9 mouse cellular contexts compared by ENCODE assay signal in the genomic region with DNA sequence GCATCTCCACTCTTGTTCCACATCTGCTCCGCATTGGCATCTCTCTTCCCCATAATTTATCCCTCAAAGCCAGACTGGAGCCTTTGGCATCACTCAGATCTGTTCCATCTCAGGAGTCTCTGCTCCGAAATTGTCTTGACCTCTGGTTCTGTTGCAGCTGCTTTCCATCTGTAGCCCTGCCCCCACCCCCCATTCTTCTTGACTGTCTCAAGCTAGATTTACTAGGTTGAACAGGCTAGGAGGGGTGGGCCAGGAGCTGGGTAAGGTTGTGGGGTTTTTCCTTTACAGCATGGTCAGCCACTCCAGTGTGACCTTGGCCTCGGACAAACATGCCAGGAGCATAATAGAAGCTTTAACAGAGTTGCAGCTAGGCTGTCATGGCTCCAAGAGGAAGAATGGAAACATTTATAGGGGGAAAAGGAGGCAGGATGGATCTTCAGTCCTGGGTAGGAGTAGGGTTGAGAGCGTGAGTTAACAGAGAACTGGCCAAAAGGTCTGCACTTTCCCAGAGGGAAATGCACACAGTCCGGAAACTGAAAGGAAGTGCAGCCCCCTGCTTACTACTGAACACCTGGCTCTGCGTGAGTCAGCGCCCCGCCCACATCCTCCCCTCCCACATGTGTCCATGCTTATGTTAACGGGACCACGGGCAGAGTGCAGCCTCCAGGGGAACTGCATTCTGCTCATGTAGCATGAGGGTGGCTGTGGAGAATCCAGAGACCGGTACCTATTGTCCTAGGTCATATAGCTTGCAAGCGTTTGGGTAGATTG. TPM values are rescaled to one million over a fixed set of nuclear protein-coding genes. Genes with fewer than 3 reads are reported as not detected.
DNase-seq lines count a peak whose midpoint lies in the region; ATAC-seq lines count a peak whose summit lies in the region.
"Had no signal": no experiment of that assay in that cellular context is flagged by ENCODE, and none has a peak within 500 bp of the region (broad histone marks: within the 10 kb centered on the region; RNA-seq: fewer than 3 reads in every experiment).

No protein-coding gene starts in this region.

- no peak overlapping the region for H3K4me3 ChIP-seq in hindbrain, embryonic 16.5 days (ENCODE audit: low read length)
- no peak overlapping the region for H3K4me3 ChIP-seq in hindbrain, embryonic 14.5 days (replicated peaks; ENCODE audit: low read length)
- H3K4me3 ChIP-seq: liver, embryonic 13.5 days had no signal

- 56% methylated on average over 12 of the region's 12 CpGs for WGBS in hindbrain, embryonic 16.5 days
- 62% methylated on average over 12 of the region's 12 CpGs for WGBS in hindbrain, embryonic 14.5 days

- H3K36me3 ChIP-seq in hindbrain, embryonic 16.5 days (ENCODE audit: control insufficient read depth, insufficient read depth, low read length) = no peaks in the 10 kb centered on the region
- H3K36me3 ChIP-seq in hindbrain, embryonic 14.5 days (replicated peaks; ENCODE audit: control insufficient read depth, insufficient read depth) = no peaks in the 10 kb centered on the region
- H3K36me3 ChIP-seq: liver, embryonic 13.5 days had no signal

- DNase-seq in hindbrain, embryonic 14.5 days (ENCODE audit: low spot score) = no peak
- peak; percentile 56 for DNase-seq in ES-CJ7 (ENCODE audit: low read depth, low spot score)
- DNase-seq in mesoderm, embryonic 11.5 days (ENCODE audit: low read depth, low spot score) = peak; percentile 71
- DNase-seq in left cerebral cortex, adult 11 months (ENCODE audit: low spot score) = no peak
- DNase-seq in Muller cell, postnatal 12 days (ENCODE audit: inconsistent ontology term) = no peak
- DNase-seq: liver, embryonic 13.5 days had no signal

- no peak overlapping the region for H3K4me2 ChIP-seq in hindbrain, embryonic 16.5 days (ENCODE audit: low read length)
- no peak overlapping the region for H3K4me2 ChIP-seq in hindbrain, embryonic 14.5 days (replicated peaks)
- H3K4me2 ChIP-seq: liver, embryonic 13.5 days had no signal

- H3K27ac ChIP-seq in hindbrain, embryonic 16.5 days (ENCODE audit: low read depth, low read length) = no peak overlapping the region
- H3K27ac ChIP-seq in hindbrain, embryonic 14.5 days = no peak overlapping the region
- H3K27ac ChIP-seq: liver, embryonic 13.5 days had no signal

- peaks cover 3% of the 10 kb centered on the region; the same call in 1 of the 2 replicates for H3K4me1 ChIP-seq in hindbrain, embryonic 16.5 days (ENCODE audit: control insufficient read depth, insufficient read depth, low read depth, low read length)
- H3K4me1 ChIP-seq in hindbrain, embryonic 14.5 days (replicated peaks; ENCODE audit: control insufficient read depth, insufficient read depth, low read length) = no peaks in the 10 kb centered on the region
- H3K4me1 ChIP-seq: liver, embryonic 13.5 days had no signal

- H3K9ac ChIP-seq in hindbrain, embryonic 16.5 days (ENCODE audit: low read depth, low read length) = no peak overlapping the region
- H3K9ac ChIP-seq in hindbrain, embryonic 14.5 days = no peak overlapping the region
- H3K9ac ChIP-seq: liver, embryonic 13.5 days had no signal

- H3K27me3 ChIP-seq in hindbrain, embryonic 16.5 days (replicated peaks; ENCODE audit: control insufficient read depth, insufficient read depth, low read length) = no peaks in the 10 kb centered on the region
- H3K27me3 ChIP-seq in hindbrain, embryonic 14.5 days (ENCODE audit: control insufficient read depth, insufficient read depth, low read length) = no peaks in the 10 kb centered on the region
- H3K27me3 ChIP-seq: liver, embryonic 13.5 days had no signal

- no peaks in the 10 kb centered on the region for H3K9me3 ChIP-seq in hindbrain, embryonic 16.5 days (ENCODE audit: control insufficient read depth, low read length)
- no peaks in the 10 kb centered on the region for H3K9me3 ChIP-seq in hindbrain, embryonic 14.5 days (ENCODE audit: control insufficient read depth, low read length)
- H3K9me3 ChIP-seq: liver, embryonic 13.5 days had no signal

- peak; percentile 17; the same call in 1 of the 2 replicates for ATAC-seq in hindbrain, embryonic 16.5 days
- ATAC-seq in hindbrain, embryonic 14.5 days (ENCODE audit: low FRiP score) = no peak
- ATAC-seq in granulocyte monocyte progenitor cell, adult 5-6 weeks (replicated peaks; ENCODE audit: poor library complexity, severe bottlenecking) = peak; percentile 66
- ATAC-seq in erythroid progenitor cell, adult 5-6 weeks (replicated peaks; ENCODE audit: low FRiP score, poor library complexity, severe bottlenecking) = no peak

RNA-seq across cellular contexts. Expression of a gene that starts 30.6 kb away (rescaled TPM):
- polyA plus RNA-seq in hindbrain, embryonic 16.5 days (2015; fragmentation: Nextera tagmentation; extraction: Ambion mirVana) = 67.5 and 69.4 TPM in 2 replicates
- polyA plus RNA-seq in hindbrain, embryonic 14.5 days (2014; fragmentation: Nextera tagmentation; extraction: Ambion mirVana) = 72.2 and 77.9 TPM in 2 replicates
- total RNA-seq in granulocyte monocyte progenitor cell, adult 5-6 weeks (2014; fragmentation: Nextera tagmentation) = not detected in 2 replicates
- not detected in 2 replicates for total RNA-seq in granulocyte monocyte progenitor cell, adult 5-6 weeks (2017)
- not detected in 2 replicates for total RNA-seq in erythroid progenitor cell, adult 5-6 weeks (2015; ENCODE audit: low replicate concordance)
- total RNA-seq in erythroid progenitor cell, adult 5-6 weeks (2017; ENCODE audit: low replicate concordance) = not detected in 2 replicates

Comparison
In these comparisons a context has a peak if more than half of its experiments do, and no peak if none do; other contexts are left out.
1. ATAC-seq: peak in hindbrain, embryonic 16.5 days (single experiment) and granulocyte monocyte progenitor cell, adult 5-6 weeks (single experiment); none in hindbrain, embryonic 14.5 days (single experiment) and erythroid progenitor cell, adult 5-6 weeks (single experiment).
2. DNase-seq: peak in ES-CJ7 (single experiment) and mesoderm, embryonic 11.5 days (single experiment); none in hindbrain, embryonic 14.5 days (single experiment), left cerebral cortex, adult 11 months (single experiment) and Muller cell, postnatal 12 days (single experiment).